9 mouse cellular contexts compared by ENCODE assay signal in the genomic region with DNA sequence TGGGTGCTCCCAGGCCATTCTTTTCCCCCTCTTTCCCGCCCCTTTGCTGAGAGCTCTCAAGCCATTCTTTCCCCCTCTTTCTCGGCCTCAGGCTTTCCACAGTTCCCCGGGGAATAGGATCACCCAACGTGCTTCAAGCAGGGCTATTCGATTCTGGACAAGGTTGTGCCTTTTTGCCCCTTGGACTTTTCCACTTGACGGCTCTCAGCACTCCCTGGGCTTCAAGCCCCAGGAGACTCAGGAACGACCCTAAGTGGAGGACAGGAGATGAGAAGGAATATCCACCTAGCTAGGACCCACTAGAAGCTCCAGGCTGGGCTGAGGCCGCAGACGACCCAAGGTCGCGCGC. TPM values are rescaled to one million over a fixed set of nuclear protein-coding genes. Genes with fewer than 3 reads are reported as not detected.
DNase-seq lines count a peak whose midpoint lies in the region; ATAC-seq and TF ChIP-seq lines count a peak whose summit lies in the region.
"Had no signal": no experiment of that assay in that cellular context is flagged by ENCODE, and none has a peak within 500 bp of the region (broad histone marks: within the 10 kb centered on the region; RNA-seq: fewer than 3 reads in every experiment).

No protein-coding gene starts in this region.

- no peaks in the 10 kb centered on the region for H3K9me3 ChIP-seq in megakaryocyte, embryonic 14.5 days
- H3K9me3 ChIP-seq in intestine, embryonic 16.5 days (ENCODE audit: control insufficient read depth, low read length): no peaks in the 10 kb centered on the region

- 1% methylated on average over 12 of the region's 12 CpGs for WGBS in cerebellum, adult 2 months
- WGBS in intestine, embryonic 16.5 days: under 1% methylated on average over 12 of the region's 12 CpGs

- H3K4me1 ChIP-seq in cerebellum, adult 2 months (ENCODE audit: control insufficient read depth, insufficient read depth, low read length): peaks cover 8% of the 10 kb centered on the region; the same call in 1 of the 2 replicates
- H3K4me1 ChIP-seq in megakaryocyte, embryonic 14.5 days: peaks cover 83% of the 10 kb centered on the region
- peaks cover 27% of the 10 kb centered on the region for H3K4me1 ChIP-seq in intestine, embryonic 16.5 days (ENCODE audit: control insufficient read depth, insufficient read depth, low read length)

- H3K79me2 ChIP-seq in myocyte (ENCODE audit: control insufficient read depth, insufficient read depth): peaks cover 65% of the 10 kb centered on the region

- H3K36me3 ChIP-seq in megakaryocyte, embryonic 14.5 days (replicated peaks; ENCODE audit: low read length): peaks cover 66% of the 10 kb centered on the region
- peaks cover 10% of the 10 kb centered on the region; the same call in 1 of the 2 replicates for H3K36me3 ChIP-seq in intestine, embryonic 16.5 days (ENCODE audit: control insufficient read depth, insufficient read depth, low read length)
- peaks cover 16% of the 10 kb centered on the region for H3K36me3 ChIP-seq in myocyte (ENCODE audit: control insufficient read depth, insufficient read depth)

- no peak for ATAC-seq in megakaryocyte, adult 5-6 weeks (ENCODE audit: poor library complexity, severe bottlenecking)
- ATAC-seq in intestine, embryonic 16.5 days: no peak
- no peak for ATAC-seq in CD4-positive, CD25-positive, alpha-beta regulatory T cell, adult 4 months
- no peak for ATAC-seq in megakaryocyte-erythroid progenitor cell, adult 5-6 weeks (replicated peaks; ENCODE audit: low FRiP score, low TSS enrichment, poor library complexity, severe bottlenecking)

- peak overlapping the region; percentile 56 for H3K27ac ChIP-seq in cerebellum, adult 2 months (ENCODE audit: insufficient read depth, low read length)
- peak overlapping the region; percentile 98 for H3K27ac ChIP-seq in intestine, embryonic 16.5 days (ENCODE audit: low read length)

- H3K4me2 ChIP-seq in intestine, embryonic 16.5 days (ENCODE audit: low read depth, low read length): peak overlapping the region; percentile 76
- peak overlapping the region; percentile 89 for H3K4me2 ChIP-seq in myocyte (ENCODE audit: low read depth)

- H3K27me3 ChIP-seq in cerebellum, adult 2 months (ENCODE audit: control insufficient read depth, insufficient read depth, low read length): no peaks in the 10 kb centered on the region
- no peaks in the 10 kb centered on the region for H3K27me3 ChIP-seq in megakaryocyte, embryonic 14.5 days (replicated peaks)
- H3K27me3 ChIP-seq in intestine, embryonic 16.5 days (replicated peaks; ENCODE audit: control insufficient read depth, insufficient read depth, low read length): no peaks in the 10 kb centered on the region
- H3K27me3 ChIP-seq in myocyte (ENCODE audit: control insufficient read depth, insufficient read depth, insufficient read length): no peaks in the 10 kb centered on the region

- peak overlapping the region; percentile 98 for H3K9ac ChIP-seq in intestine, embryonic 16.5 days (ENCODE audit: low read depth, low read length)

- H3K4me3 ChIP-seq in cerebellum, adult 2 months (replicated peaks; ENCODE audit: insufficient read depth, low read depth, low read length): peak overlapping the region; percentile 89
- H3K4me3 ChIP-seq in megakaryocyte, embryonic 14.5 days (replicated peaks): peak overlapping the region; percentile 93
- peak overlapping the region; percentile 93 for H3K4me3 ChIP-seq in intestine, embryonic 16.5 days (ENCODE audit: low read length)
- H3K4me3 ChIP-seq in myocyte: peak overlapping the region; percentile 80

- TF ChIP-seq CTCF in cerebellum, adult 2 months (IDR thresholded peaks at IDR 0.05; ENCODE audit: borderline replicate concordance, insufficient read depth, low read depth, low read length): no peak

- peak overlapping the region; percentile 51 for H3ac ChIP-seq in myocyte (ENCODE audit: control insufficient read depth, insufficient read length)

- TF ChIP-seq POLR2A in cerebellum, adult 2 months (IDR thresholded peaks at IDR 0.05; ENCODE audit: borderline replicate concordance, insufficient read depth, low read length): no peak
- TF ChIP-seq POLR2A in myocyte (IDR thresholded peaks at IDR 0.05; ENCODE audit: insufficient read length, low read depth): no peak

- DNase-seq in cerebellum, adult 2 months: no peak
- no peak for DNase-seq in cerebellum, adult 11 months

TF ChIP-seq in myocyte, 11 proteins besides CTCF, POLR2A, EP300 and RAD21:
- TF ChIP-seq TCF3 (IDR thresholded peaks at IDR 0.05; ENCODE audit: insufficient read length, low read depth) (no peak), MYOD1 (IDR thresholded peaks at IDR 0.05; ENCODE audit: control insufficient read depth in 1 of 3, insufficient read length in 2 of 3, low read depth in 2 of 3) (no peak), REST (IDR thresholded peaks at IDR 0.05; ENCODE audit: insufficient read depth, insufficient read length) (no peak), TCF12 (IDR thresholded peaks at IDR 0.05; ENCODE audit: insufficient read depth, poor library complexity, severe bottlenecking) (no peak), MAX (IDR thresholded peaks at IDR 0.05; ENCODE audit: low read depth) (no peak), USF1 (IDR thresholded peaks at IDR 0.05; ENCODE audit: low read depth) (no peak), POLR2AphosphoS2 (IDR thresholded peaks at IDR 0.05; ENCODE audit: insufficient read length, low read depth) (no peak), CEBPB (IDR thresholded peaks at IDR 0.05; ENCODE audit: insufficient read depth, poor library complexity, severe bottlenecking) (no peak), E2F4 (IDR thresholded peaks at IDR 0.05; ENCODE audit: insufficient read depth) (no peak), MYOG (IDR thresholded peaks at IDR 0.05; ENCODE audit: control insufficient read depth in 1 of 3, insufficient read depth in 1 of 3, insufficient read length in 2 of 3, low read depth in 2 of 3) (no peak), SRF (IDR thresholded peaks at IDR 0.05; ENCODE audit: control insufficient read depth, insufficient read length, low read depth) (no peak)
TF ChIP-seq in myocyte: peak in this region for 0.

RNA-seq across cellular contexts. Expression of gene Snrpd3, which starts 0.7 kb away (rescaled TPM):
- 57.8 and 59.5 TPM in 2 replicates for polyA plus RNA-seq in cerebellum, adult 2 months (2012; rRNA removed)
- polyA plus RNA-seq in megakaryocyte, embryonic 14.5 days (2012; ENCODE audit: insufficient read depth, low replicate concordance): 18.1 TPM in 1 of 2 replicates, not detected in the other
- total RNA-seq in megakaryocyte, adult 5-6 weeks (2015): 31.1 and 31.9 TPM in 2 replicates
- 39.2 and 42.4 TPM in 2 replicates for total RNA-seq in megakaryocyte, adult 5-6 weeks (2017)
- polyA plus RNA-seq in intestine, embryonic 16.5 days (2015; fragmentation: Nextera tagmentation; extraction: Ambion mirVana): 136 and 144 TPM in 2 replicates
- polyA plus RNA-seq in myocyte (2012; fragmentation: generic; extraction: Trizol): 195 TPM
- polyA plus RNA-seq in CD4-positive, CD25-positive, alpha-beta regulatory T cell, adult 4 months (2017; shearing (Covaris generic)): 100 to 1,000 TPM; 103 to 218 TPM
- total RNA-seq in megakaryocyte-erythroid progenitor cell, adult 5-6 weeks (2014; fragmentation: Nextera tagmentation): 113 and 163 TPM in 2 replicates
- 74.2 and 142 TPM in 2 replicates for total RNA-seq in megakaryocyte-erythroid progenitor cell, adult 5-6 weeks (2017)

RNA-seq across cellular contexts. Expression of gene Gucd1, which starts 1.1 kb away (rescaled TPM):
- 20.7 and 21.5 TPM in 2 replicates for polyA plus RNA-seq in cerebellum, adult 2 months (2012; rRNA removed)
- polyA plus RNA-seq in megakaryocyte, embryonic 14.5 days (2012; ENCODE audit: insufficient read depth, low replicate concordance): 17.3 and 19.1 TPM in 2 replicates
- total RNA-seq in megakaryocyte, adult 5-6 weeks (2015): 22.1 and 22.2 TPM in 2 replicates
- total RNA-seq in megakaryocyte, adult 5-6 weeks (2017): 33.4 and 38.1 TPM in 2 replicates
- 55.5 and 63.0 TPM in 2 replicates for polyA plus RNA-seq in intestine, embryonic 16.5 days (2015; fragmentation: Nextera tagmentation; extraction: Ambion mirVana)
- polyA plus RNA-seq in myocyte (2012; fragmentation: generic; extraction: Trizol): 17.5 TPM
- polyA plus RNA-seq in CD4-positive, CD25-positive, alpha-beta regulatory T cell, adult 4 months (2017; shearing (Covaris generic)): 10 to 100 TPM; 16.2 to 23.0 TPM
- 13.9 and 18.9 TPM in 2 replicates for total RNA-seq in megakaryocyte-erythroid progenitor cell, adult 5-6 weeks (2014; fragmentation: Nextera tagmentation)
- 14.8 and 19.3 TPM in 2 replicates for total RNA-seq in megakaryocyte-erythroid progenitor cell, adult 5-6 weeks (2017)

RNA-seq across cellular contexts. Expression of gene Lrrc75b, which starts 43.4 kb away (rescaled TPM):
- 22.3 and 23.8 TPM in 2 replicates for polyA plus RNA-seq in cerebellum, adult 2 months (2012; rRNA removed)
- polyA plus RNA-seq in megakaryocyte, embryonic 14.5 days (2012; ENCODE audit: insufficient read depth, low replicate concordance): not detected in 2 replicates
- total RNA-seq in megakaryocyte, adult 5-6 weeks (2015): 0.58 and 0.71 TPM in 2 replicates
- 0.22 and 0.57 TPM in 2 replicates for total RNA-seq in megakaryocyte, adult 5-6 weeks (2017)
- polyA plus RNA-seq in intestine, embryonic 16.5 days (2015; fragmentation: Nextera tagmentation; extraction: Ambion mirVana): 1.9 and 2.7 TPM in 2 replicates
- polyA plus RNA-seq in myocyte (2012; fragmentation: generic; extraction: Trizol): 1.1 TPM
- polyA plus RNA-seq in CD4-positive, CD25-positive, alpha-beta regulatory T cell, adult 4 months (2017; shearing (Covaris generic)): under 1 TPM in 1 of 2 experiments, not detected in 1; 0.40 TPM
- total RNA-seq in megakaryocyte-erythroid progenitor cell, adult 5-6 weeks (2014; fragmentation: Nextera tagmentation): 0.07 TPM in 1 of 2 replicates, not detected in the other
- not detected in 2 replicates for total RNA-seq in megakaryocyte-erythroid progenitor cell, adult 5-6 weeks (2017)
- total RNA-seq: hematopoietic stem cell, adult 5-6 weeks had no signal

RNA-seq across cellular contexts. Expression of gene Ggt1, which starts 44.7 kb away (rescaled TPM):
- polyA plus RNA-seq in cerebellum, adult 2 months (2012; rRNA removed): 3.2 and 3.5 TPM in 2 replicates
- 0.84 TPM in 1 of 2 replicates, not detected in the other for polyA plus RNA-seq in megakaryocyte, embryonic 14.5 days (2012; ENCODE audit: insufficient read depth, low replicate concordance)
- total RNA-seq in megakaryocyte, adult 5-6 weeks (2015): 3.2 TPM in 2 replicates
- 4.9 and 10.0 TPM in 2 replicates for total RNA-seq in megakaryocyte, adult 5-6 weeks (2017)
- 115 and 144 TPM in 2 replicates for polyA plus RNA-seq in intestine, embryonic 16.5 days (2015; fragmentation: Nextera tagmentation; extraction: Ambion mirVana)
- polyA plus RNA-seq in myocyte (2012; fragmentation: generic; extraction: Trizol): 0.06 TPM
- polyA plus RNA-seq in CD4-positive, CD25-positive, alpha-beta regulatory T cell, adult 4 months (2017; shearing (Covaris generic)): 1 to 10 TPM; 2.8 to 4.0 TPM
- 3.3 TPM in 1 of 2 replicates, not detected in the other for total RNA-seq in megakaryocyte-erythroid progenitor cell, adult 5-6 weeks (2014; fragmentation: Nextera tagmentation)
- total RNA-seq in megakaryocyte-erythroid progenitor cell, adult 5-6 weeks (2017): not detected in 2 replicates
